Mouse (Mus musculus): ENCODE results near the gene Slc2a8.

The Slc2a8 gene

DNA sequence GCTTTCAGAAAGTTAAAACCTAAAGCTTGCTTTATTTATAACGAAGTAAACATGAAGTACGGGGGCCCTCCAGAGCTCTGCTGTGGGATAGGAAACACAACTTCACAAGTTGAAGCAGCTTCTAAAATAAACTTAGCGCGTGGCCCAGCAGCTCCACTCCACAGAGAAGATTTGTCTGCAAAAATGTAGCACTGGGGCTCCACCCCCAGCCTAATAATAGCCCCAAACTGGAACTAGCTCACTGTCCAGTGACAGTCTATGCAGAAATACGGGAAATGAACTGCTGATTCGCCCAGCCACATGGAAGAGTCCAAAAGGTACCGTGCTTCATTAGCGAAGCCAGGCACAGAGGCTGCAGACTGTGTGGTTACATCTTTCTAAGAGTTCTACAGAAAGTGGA is 12.6 kb downstream of the Slc2a8 start:
- no peak for DNase-seq

DNA sequence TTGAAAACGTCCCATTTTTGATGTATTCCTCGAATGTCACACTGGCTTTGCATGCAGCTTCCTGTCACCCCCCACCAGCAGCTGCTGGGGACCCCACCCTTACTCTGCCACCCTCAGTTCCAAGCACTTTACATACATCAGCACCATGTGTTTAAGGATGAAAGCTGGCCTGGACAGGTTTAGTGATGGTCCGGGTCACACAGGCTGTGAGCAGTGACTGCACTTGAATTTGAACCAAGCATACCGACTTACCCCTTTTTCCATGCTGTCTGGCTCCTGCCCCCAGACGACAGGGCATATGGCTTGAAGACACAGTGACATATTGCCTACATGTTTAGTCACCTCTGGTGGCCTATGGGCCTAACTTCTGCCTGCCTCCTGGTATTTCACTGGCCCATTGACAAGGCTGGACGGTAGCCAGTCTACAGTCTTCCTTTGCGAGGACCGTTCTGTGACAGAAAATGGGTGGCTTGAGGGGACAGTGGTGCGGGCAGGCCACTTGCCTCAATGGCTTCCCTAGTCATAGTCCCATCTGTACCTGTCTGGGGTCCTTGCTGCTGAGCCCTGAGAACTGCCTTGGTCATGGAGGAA is 13.8 kb downstream of the Slc2a8 start:
- peak in 1 of 2 experiments; percentile 57 for DNase-seq

DNA sequence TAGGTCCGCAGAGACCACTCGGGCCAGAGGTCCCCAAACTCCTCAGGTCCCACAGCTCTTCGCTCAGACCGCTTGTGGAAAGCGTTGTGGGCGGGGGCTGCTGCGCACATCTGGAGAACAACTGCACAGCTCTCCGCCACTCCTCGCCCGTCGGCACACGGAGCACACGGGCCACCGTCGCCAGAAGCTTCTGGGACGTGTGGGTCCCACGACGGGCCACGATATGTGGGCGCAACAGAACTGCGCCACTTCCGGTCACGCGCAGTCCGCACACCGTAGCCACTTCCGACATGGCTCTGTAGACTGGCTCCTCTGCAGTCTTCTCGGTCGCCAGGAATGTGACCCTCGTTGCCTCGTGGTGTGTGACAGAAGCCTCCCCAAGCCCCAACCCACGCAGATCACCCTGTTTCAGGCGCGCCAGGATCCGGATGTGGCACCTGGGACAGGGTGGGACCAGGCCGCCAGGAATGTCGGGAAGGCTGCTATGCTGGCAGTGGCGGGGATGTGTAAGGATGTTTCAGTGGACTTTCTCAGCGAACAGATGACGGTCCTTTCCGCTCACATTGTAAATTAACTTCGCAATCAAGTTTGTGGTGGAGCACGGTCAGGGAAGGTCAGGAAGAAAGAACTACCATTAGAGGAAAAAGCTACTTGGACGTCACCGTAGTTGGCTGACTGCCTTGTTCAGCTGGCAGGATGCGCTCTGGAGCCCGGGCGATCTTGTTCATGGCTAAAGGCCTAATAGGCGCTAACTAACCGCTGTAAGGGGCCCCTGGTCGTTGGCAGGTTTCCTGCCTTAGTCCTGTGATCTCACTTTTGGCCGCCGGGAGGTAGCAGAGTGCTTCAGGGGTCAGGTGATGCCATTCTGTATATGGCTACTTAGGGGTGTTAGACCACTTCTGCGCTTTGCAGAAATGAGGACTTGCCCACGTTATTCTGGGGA is 14.9 kb downstream of the Slc2a8 start:
- DNase-seq: peak; percentile 93

DNA sequence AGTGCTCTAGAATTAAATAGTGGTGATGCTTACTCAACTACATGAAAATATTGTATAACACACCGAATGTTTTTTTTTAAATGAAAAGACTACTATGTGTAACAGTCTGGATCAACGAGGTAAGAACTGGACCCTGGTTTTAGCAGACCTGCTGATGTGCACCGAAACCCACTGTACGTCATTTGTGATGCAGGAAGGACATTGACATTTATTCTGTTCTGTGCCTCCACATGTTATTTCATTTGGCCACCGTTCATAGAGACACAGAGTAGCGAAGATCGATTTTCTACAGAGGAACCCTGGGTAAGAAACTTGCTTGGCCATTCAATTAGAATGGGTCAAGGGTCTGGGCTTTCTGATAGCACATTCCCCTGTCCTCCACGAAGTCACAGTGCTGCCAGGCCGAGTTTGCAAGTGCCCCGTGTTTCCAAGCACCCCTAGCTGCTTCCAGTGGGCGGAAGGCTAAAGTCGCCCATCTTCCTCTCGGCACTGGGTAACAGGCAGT is 15.6 kb downstream of the Slc2a8 start:
- DNase-seq: no peak

DNA sequence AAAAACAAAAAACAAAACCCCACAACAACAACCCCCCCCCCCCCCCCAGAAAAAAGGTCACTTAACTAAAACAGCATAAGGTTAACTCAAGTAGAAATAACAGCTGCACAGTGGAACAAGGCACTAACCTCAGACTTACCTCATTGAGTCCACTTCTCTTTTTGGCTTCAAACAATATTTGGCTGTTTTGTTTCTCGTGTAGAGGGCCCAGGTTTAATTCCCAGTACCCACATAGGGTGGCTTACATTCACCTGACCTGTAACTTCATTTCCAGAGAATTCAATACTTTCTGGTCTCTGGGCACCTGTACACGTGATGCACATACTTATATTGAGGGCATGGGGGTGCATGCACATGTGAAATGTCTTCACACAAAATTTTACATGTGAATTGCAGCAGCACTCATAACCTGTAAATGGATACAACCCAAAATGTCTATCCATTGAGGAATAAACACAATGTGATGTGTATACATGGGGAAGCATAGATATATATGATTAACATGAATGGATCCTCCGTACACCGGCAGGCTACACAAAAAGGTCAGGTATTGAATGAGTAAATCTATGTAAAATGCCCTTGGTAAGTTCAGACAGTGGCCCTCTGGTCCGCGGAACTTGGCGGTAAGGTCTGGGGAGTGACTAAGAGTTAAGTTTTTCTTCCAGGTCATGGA is 16.2 kb downstream of the Slc2a8 start:
- no peak for DNase-seq

DNA sequence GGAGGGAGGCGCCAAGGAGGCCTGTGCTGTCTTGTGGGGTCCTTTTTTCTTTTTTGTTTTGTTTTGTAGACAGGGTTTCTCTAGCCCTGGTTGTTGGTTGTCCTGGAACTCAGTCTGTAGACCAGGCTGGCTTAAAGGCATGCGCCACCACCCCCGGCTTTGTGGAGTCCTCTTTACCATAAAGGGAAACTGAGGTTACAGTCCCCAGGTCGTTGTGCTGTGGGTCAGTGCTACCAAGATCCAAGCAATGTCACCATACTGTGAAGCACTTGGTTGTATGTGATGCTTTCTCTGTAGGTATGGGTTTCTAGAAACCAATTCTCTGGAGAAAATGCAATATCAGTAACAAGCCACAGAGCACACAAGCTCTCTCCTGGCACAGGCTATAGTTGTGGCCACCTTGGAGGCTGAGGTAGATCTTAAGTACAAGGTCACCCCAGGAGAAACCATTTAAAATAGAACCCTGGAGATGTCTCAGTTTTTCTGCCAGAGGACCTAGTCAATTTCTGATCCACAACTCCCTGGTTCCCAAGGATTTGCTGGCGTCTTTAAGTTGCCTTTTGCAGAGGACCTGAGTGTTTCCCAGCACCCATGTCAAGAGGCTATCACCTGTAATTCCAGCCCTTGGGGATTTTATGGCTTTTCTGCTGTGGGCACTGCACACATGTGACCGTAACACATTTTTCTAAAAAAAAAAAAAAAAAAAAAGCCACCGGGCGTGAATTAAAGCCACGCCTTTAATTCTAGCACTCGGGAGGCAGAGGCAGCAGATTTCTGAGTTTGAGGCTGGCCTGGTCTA is 17.0 kb downstream of the Slc2a8 start:
- no peak for DNase-seq

DNA sequence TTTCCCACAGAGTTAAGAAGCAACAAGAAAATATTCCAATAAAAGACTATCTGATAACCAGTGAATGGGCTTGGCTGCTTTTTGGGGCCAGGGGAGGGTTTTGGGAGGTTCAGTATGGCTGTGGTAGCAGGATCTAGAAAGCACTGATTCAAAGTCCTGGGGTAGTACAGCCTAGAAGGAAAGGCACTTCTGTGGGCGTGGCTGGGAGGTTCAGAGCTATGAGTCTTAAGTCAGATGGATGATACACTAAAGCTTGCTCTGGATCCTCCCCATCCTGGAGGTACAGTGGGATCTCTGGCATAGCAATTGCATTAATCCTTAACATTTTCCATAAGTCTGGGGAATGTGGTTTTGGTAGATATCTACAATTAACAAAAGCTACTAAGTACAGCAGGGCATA is 17.9 kb downstream of the Slc2a8 start:
- DNase-seq: no peak

DNA sequence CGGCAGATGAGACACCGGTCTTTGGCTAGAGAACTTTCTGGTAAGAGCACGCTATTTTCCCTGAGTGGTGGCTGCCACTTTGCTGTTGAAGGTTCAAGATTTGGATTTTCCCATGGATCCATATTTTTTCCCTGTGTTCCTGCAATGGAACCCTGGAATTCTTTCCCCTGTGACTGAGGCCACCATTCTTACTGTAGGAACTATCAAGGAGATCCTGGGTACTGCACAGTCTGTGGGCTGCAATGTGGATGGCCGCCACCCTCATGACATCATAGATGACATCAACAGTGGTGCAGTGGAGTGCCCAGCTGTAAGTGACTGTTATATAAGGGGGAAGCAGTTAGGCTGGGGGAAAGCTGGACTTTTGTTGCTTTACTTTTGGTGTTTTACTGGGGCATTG is 18.3 kb downstream of the Slc2a8 start:
- DNase-seq: no peak

DNA sequence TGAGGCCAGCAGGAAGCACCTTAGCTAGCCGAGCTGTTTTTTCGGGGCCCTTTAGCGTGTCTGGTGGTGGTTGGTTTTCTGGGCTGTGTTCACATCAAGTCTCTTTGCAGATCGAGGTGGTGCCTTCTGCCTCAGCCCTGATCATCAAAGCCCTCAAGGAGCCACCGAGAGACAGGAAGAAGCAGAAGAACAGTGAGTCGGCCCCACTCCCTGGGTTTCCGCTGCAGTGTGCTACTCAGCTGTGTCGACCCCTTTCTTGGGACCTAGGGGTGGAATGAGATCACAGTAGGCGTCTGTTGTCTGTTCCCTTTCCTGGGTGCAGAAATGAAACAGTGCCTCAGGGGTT is 19.0 kb downstream of the Slc2a8 start:
- DNase-seq: no peak

DNA sequence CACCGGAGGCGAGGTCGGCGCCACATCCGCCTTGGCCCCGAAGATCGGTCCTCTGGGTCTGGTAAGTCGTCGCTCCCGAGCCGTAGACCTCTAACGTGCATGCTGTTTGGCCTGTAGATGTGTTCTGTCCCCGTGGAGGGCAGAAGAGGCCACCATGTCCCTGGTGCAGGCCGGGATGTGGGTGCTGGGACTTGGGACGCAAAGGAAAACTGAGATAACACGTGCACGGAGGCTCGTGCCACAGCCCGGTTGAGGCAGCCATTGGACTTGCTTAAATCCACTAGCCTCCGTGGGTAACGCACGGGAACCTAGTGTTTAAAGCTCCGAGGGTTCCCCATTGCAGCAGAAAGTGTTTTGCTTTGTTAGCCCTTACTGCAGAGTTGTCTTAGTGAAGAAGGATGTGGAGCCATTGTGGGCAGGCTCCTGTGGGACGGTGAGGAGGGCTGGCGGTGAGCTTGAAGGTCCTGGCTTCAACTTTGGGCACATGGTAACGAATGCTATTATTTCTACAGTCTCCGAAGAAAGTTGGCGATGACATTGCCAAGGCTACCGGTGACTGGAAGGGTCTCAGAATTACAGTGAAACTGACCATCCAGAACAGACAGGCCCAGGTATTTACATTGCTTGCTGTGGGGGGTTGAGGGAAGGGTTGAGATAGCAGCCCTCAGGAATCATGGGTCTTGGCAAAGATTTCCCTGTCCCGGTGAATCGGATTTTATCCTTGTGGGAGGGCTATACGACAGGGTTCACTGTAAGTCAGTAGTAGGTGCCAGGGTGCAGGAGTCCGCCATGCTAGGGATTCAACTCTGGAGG is 19.6 kb downstream of the Slc2a8 start:
- DNase-seq: no peak

DNA sequence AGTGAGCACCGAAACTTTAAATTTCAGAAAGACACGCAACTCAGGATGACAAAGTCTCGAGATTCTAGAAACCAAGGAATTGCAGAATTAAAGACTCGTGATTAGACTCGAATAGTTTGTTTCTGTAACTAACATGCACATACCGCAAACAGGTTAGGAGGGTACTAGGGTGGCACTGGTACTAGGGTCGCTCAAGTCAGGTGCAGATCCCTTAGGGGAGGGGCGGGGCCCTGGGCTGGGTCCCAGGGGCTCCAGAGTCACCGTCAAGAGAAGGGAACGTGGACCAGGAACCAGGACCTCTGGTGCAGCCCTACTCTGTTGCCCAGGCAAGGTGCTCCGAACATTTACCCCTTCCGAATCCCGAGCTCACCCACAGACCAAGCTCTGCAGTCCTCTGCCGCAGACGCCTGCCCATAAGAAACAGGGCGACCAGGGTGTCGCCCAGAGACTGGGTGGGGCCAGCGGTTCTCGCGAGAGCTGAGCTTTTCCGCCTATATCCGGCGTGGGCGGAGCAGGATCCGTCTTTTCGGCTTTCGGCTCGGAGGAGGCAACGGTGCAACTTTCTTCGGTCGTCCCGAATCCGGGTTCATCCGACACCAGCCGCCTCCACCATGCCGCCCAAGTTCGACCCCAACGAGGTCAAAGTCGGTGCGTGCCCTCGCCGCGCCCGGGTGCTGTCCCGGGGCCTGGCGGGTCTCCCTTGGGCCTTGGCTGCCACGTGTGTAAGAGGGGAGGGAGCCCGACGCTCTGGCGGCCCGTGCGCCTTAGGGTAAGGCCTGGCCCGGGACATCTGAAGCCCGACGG is 20.5 kb downstream of the Slc2a8 start, which contains the start of the genes Rpl12 and Lrsam1:
Gene Rpl12 (plus strand): TSS at position 368 of the 804 bp plus-strand sequence.
Gene Lrsam1 (minus strand): TSS at position 423 of the 804 bp plus-strand sequence.
- DNase-seq: peak; percentile 95 to 96

DNA sequence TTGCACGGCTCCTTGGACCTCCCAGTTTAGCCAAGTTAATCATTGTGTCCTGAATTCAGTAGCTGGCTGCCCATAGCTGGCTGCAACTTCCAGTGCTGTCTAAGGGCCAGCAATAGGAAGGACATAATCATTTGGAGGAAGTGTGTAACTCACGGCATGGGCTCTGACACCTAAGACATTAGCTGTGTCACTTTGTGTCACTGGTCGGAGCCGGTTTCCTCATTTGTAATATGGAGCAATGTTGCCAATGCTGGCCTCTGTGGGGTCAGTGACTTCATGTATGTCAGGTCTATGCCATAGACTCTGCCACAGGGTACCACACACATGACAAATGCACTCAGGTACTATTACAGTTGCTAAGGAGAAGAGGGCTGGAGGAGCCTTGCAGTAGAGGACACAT is 21.6 kb downstream of the Slc2a8 start:
- DNase-seq: no peak

DNA sequence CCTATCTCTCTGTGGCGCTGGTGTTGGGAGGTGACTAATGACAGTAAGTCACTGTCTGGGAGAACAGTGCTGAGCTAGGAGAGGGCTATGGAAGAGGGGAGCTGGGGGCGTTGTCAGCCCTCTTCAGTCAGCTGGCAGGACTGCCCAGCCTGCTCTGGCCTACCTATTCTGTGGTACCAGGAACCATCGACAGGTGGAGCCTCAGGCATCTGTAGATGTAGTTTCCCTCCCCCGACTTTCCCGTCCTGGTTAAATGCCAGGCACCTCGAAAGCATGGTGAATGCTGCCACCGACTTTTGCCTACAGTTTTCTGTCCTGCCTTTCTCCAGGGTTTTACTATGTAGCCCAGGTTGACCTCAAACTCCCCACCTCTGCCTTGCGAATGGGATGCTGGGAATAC is 24.5 kb downstream of the Slc2a8 start:
- peak in 1 of 2 experiments; percentile 58 for DNase-seq

DNA sequence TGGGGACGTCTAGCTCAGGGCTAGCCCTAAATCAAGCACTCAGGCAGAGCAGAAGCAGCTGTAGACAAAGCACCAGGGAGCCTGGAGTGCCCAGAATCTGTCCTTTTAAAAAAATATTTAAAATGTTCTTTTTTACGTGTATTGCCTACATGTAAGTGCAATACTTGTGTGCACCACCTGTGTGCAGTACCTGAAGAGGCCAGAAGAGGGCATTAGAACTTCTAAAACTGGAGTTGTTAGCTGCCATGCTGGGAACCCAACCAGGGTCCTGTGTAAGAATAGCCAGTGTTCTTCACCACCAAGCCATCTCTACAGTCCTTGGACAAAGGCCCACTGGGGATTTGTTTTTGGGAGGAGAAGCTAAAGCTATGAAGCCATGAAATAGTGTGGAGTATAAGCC is 27.3 kb downstream of the Slc2a8 start:
- DNase-seq: no peak

DNA sequence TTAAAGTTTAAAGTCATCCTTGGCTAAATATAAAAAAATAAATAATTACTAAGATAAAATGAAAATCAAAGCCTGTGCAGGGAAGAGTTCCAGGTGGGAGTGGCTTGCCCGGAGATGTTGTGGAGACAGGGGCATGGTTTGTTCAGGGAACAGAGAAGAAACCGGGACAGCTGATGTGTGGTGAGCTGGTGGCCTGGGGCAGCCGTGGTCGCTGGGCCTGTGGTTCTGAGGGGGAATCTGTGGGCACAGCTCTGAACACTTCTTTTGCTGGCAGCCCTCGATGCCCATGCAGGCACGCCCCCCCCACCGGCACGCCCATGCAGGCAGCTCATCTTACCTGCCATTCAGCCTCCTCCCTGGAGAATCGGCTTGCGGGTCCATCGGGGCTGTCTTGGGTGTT is 34.4 kb downstream of the Slc2a8 start:
- DNase-seq: no peak

DNA sequence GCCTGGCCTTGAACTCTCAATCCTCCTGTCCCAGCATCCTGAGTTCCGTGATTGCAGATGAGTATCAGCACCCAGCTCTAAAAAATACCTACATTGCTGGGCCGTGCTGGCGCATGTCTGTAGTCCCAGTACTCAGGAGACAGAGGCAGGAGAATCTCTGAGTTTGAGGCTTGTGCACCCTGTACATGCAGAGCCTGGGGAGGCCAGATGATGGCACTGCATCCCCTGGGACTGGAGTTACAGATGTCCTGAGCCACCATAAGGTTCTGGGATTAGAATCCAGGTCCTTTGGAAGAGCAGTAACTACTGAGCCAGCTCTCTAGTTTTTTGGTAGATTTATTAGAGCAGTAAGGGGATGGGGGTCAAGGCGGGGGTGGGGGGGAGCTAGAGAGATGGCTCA is 41.4 kb downstream of the Slc2a8 start:
- DNase-seq: no peak

DNA sequence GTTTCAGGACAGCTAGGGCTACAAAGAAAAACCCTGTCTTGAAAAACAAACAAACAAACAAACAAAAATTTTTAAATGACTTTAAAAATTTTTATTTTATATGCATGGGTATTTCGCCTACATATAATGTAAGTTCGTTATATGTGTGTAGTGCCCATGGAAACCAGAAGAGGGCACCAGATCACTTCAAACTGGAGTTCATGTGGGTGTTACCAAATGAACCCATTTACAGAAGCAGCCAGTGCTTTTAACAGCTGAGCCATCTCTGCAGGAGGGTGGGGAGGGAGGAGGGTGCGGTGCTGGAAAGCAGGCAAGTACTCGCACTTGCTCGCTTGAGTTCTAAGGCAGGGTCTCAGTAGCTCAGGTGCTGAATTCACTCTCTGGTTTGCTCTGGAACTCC is 42.5 kb downstream of the Slc2a8 start:
- DNase-seq: peak in 1 of 2 experiments; percentile 65

DNA sequence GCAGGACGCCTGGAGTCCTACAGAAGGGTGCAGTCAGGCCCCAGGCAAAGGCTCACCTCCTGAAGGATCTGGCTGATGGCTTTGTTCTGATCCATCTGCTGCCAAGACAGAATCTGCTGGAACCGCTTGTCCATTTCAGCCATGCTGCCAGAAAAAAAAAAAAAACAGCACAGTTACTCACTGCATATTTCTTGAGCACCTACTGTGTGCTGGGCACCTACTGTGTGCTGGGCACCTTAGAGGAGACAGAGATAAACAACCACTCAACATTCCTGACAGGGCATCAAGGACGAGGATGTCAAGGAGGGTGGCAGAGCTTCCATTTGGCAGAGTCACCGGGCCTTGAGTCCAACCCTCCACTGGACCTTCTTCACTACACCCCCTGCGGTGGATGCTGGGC is 43.1 kb downstream of the Slc2a8 start:
- DNase-seq: no peak

DNA sequence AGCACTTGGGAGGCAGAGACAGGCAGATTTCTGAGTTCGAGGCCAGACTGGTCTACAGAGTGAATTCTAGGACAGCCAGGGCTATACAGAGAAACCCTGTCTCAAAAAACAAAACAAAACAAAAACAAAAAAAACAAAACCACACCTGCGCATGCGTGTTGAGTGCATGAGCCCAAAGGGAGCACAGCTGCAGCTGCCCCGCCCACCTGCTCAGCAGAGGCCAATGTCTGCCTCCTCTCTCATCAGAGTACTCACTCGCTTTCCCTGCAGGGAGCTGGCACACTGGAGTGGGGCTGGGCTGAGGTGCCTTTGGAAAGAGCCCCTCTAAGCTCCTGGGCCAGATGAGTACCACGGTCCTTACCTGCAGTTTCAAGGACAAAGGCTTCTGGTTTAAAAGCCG is 50.2 kb downstream of the Slc2a8 start:
- DNase-seq: no peak

DNA sequence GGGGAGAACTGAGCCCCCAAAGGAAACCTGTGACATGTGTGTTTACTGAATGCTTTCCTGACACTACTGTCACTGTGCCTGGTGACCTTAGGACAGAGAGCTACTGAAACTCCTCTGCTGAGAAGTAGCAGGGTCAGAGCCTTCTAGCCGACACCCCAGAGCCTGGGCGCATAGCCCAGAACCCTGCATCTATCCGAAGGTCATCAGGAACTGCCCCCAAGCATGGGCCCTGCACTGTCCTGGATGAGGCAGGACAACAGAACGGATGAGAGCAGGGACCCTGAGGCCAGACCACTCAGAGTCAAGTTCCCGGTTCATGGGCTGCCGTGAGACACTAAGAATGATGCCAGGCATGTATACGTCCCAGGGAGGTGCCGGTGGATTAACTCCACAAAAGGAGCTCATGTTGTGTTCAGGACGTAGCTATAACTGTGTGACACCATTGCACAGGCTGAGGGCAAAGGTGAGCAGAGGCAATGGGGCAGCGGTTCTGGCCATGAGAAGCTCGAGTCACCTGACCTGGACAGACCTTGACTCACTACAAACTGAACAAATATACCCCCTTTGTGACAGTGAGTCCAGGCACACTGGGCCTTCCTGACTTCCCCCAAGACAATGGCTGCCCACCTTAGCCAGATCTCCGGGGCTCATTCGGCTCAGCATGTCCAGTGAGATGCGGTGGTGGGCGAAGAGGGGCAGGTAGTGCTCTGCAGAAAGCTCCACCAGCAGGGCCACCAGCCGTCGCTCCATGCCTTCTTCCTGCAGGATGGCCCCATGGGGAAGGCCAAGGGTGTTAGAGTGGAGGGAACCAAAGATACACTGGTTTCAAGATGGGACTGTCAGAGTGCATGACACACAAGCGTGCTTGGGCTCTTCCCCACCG is 52.7 kb downstream of the Slc2a8 start:
- DNase-seq: no peak

Data from cerebellum, postnatal 25 days (tissue).